Mouse (Mus musculus): ENCODE data around the gene Mettl7a1. TPM values are rescaled to one million over a fixed set of nuclear protein-coding genes. Genes with fewer than 3 reads are reported as not detected.

Gene Mettl7a1
- 13.1 TPM for total RNA-seq (2023)

GRCm38 (mm10) chr15:100304019-100304991, at the start of gene Mettl7a1:
Mettl7a1 (plus strand) TSS chr15:100304140.

GRCm38 (mm10) chr15:100280626-100281025, 23.3 kb upstream of the Mettl7a1 start, which contains the start of gene Tmprss12:
Tmprss12 (plus strand) TSS chr15:100280837.

GRCm38 (mm10) chr15:100334629-100335028, 30.7 kb downstream of the Mettl7a1 start, which contains the start of gene Mettl7a3:
Mettl7a3 (plus strand) TSS chr15:100334929.

GRCm38 (mm10) chr15:100352711-100353250, 48.8 kb downstream of the Mettl7a1 start, which contains the start of the genes Methig1 and Mettl7a2:
Methig1 (plus strand) TSS chr15:100353149.
Mettl7a2 (plus strand) TSS chr15:100353200.

GRCm38 (mm10) chr15:100364242-100364641, 60.3 kb downstream of the Mettl7a1 start, which contains the start of gene Higd1c:
Higd1c (plus strand) TSS chr15:100364542.

Other genes starting within 250 kb of the Mettl7a1 start
- gene Atf1, start 76.3 kb upstream of the Mettl7a1 start, total RNA-seq (2023), result 88.3 TPM
- not detected for gene Tmprss12, start 23.3 kb upstream of the Mettl7a1 start, total RNA-seq (2023)
- not detected for gene Mettl7a3, start 30.8 kb downstream of the Mettl7a1 start, total RNA-seq (2023)
- not detected for gene Methig1, start 49.0 kb downstream of the Mettl7a1 start, total RNA-seq (2023)
- not detected for gene Mettl7a2, start 49.1 kb downstream of the Mettl7a1 start, total RNA-seq (2023)
- gene Higd1c, start 60.4 kb downstream of the Mettl7a1 start, total RNA-seq (2023), result not detected
- gene Gm5475, start 118.0 kb downstream of the Mettl7a1 start, total RNA-seq (2023), result not detected
- 30.8 TPM for gene Slc11a2, start 120.9 kb downstream of the Mettl7a1 start, total RNA-seq (2023)
- gene Letmd1, start 164.9 kb downstream of the Mettl7a1 start, total RNA-seq (2023), result 45.9 TPM
- gene Csrnp2, start 191.3 kb downstream of the Mettl7a1 start, total RNA-seq (2023), result 9.7 TPM
- 11.0 TPM for gene Tfcp2, start 247.9 kb downstream of the Mettl7a1 start, total RNA-seq (2023)

Measured in CD4-positive naive resting alpha-beta T cell, adult 76 days (primary cell).